In genomic region chr7:140990185-140990584, GRCm38 (mm10) we compare ENCODE assay signal across 21 mouse cellular contexts. TPM values are rescaled to one million over a fixed set of nuclear protein-coding genes. Genes with fewer than 3 reads are reported as not detected.
DNase-seq lines count a peak whose midpoint lies in the region; ATAC-seq and TF ChIP-seq lines count a peak whose summit lies in the region.
"Had no signal": no experiment of that assay in that cellular context is flagged by ENCODE, and none has a peak within 500 bp of the region (broad histone marks: within the 10 kb centered on the region; RNA-seq: fewer than 3 reads in every experiment).

No protein-coding gene starts in this region.

- H3K4me1 ChIP-seq in heart, embryonic 16.5 days (ENCODE audit: control insufficient read depth, insufficient read depth, low read length), result no peaks in the 10 kb centered on the region
- H3K4me1 ChIP-seq in ES-Bruce4 (ENCODE audit: control insufficient read depth, insufficient read depth, low read length), result peaks cover 13% of the 10 kb centered on the region
- H3K4me1 ChIP-seq in megakaryocyte, embryonic 14.5 days, result peaks cover 73% of the 10 kb centered on the region
- H3K4me1 ChIP-seq in forebrain, embryonic 15.5 days, result no peaks in the 10 kb centered on the region
- H3K4me1 ChIP-seq: neural tube, embryonic 13.5 days had no signal

- H3K9me3 ChIP-seq in heart, embryonic 16.5 days (replicated peaks; ENCODE audit: control insufficient read depth, low read length), result peaks cover 6% of the 10 kb centered on the region
- no peaks in the 10 kb centered on the region for H3K9me3 ChIP-seq in ES-Bruce4 (replicated peaks; ENCODE audit: control insufficient read depth, insufficient read depth, low read length, poor library complexity, severe bottlenecking)
- peaks cover 6% of the 10 kb centered on the region for H3K9me3 ChIP-seq in megakaryocyte, embryonic 14.5 days
- H3K9me3 ChIP-seq in forebrain, embryonic 15.5 days, result no peaks in the 10 kb centered on the region
- H3K9me3 ChIP-seq: heart, embryonic 10.5 days; neural tube, embryonic 13.5 days had no signal

- H3K4me2 ChIP-seq in heart, embryonic 16.5 days (ENCODE audit: low read depth, low read length), result no peak overlapping the region
- H3K4me2 ChIP-seq in forebrain, embryonic 15.5 days (replicated peaks), result no peak overlapping the region
- H3K4me2 ChIP-seq: neural tube, embryonic 13.5 days had no signal

- no peak overlapping the region for H3K4me3 ChIP-seq in heart, embryonic 16.5 days (ENCODE audit: low read length)
- peak overlapping the region; percentile 3; the same call in 1 of the 2 replicates for H3K4me3 ChIP-seq in ES-Bruce4 (ENCODE audit: low read depth, low read length)
- H3K4me3 ChIP-seq in megakaryocyte, embryonic 14.5 days (replicated peaks), result peak overlapping the region; percentile 90
- no peak overlapping the region for H3K4me3 ChIP-seq in forebrain, embryonic 15.5 days
- H3K4me3 ChIP-seq: heart, embryonic 10.5 days; neural tube, embryonic 13.5 days had no signal

- DNase-seq in heart, adult 8-10 months (ENCODE audit: low spot score), result no peak
- DNase-seq in urinary bladder, postnatal 4 days (ENCODE audit: low spot score in 2 of 2), result no peak
- no peak for DNase-seq in layer of hippocampus, adult 8-10 months (ENCODE audit: low spot score in 2 of 2)
- DNase-seq: adrenal gland, adult 8-10 months; cerebellum, adult 8-10 months; gastrocnemius, postnatal 14 days; heart, postnatal 36 days; kidney, postnatal 10 days had no signal

- no peak for TF ChIP-seq EP300 in ES-Bruce4 (IDR thresholded peaks at IDR 0.05; ENCODE audit: insufficient read depth, low read depth, low read length)

- TF ChIP-seq POLR2A in ES-Bruce4 (IDR thresholded peaks at IDR 0.05; ENCODE audit: insufficient read depth, low read length), result no peak

- H3K36me3 ChIP-seq in heart, embryonic 16.5 days (ENCODE audit: control insufficient read depth, insufficient read depth), result no peaks in the 10 kb centered on the region
- no peaks in the 10 kb centered on the region for H3K36me3 ChIP-seq in ES-Bruce4 (ENCODE audit: control insufficient read depth, insufficient read depth, low read length, poor library complexity, severe bottlenecking)
- H3K36me3 ChIP-seq in megakaryocyte, embryonic 14.5 days (replicated peaks; ENCODE audit: low read length), result peaks cover 7% of the 10 kb centered on the region
- H3K36me3 ChIP-seq in forebrain, embryonic 15.5 days, result no peaks in the 10 kb centered on the region
- H3K36me3 ChIP-seq: heart, embryonic 10.5 days; neural tube, embryonic 13.5 days had no signal

- no peaks in the 10 kb centered on the region for H3K27me3 ChIP-seq in heart, embryonic 16.5 days (ENCODE audit: control insufficient read depth, insufficient read depth, low read length)
- no peaks in the 10 kb centered on the region for H3K27me3 ChIP-seq in ES-Bruce4 (ENCODE audit: control insufficient read depth, insufficient read depth, low read length, poor library complexity, severe bottlenecking)
- H3K27me3 ChIP-seq in megakaryocyte, embryonic 14.5 days (replicated peaks), result no peaks in the 10 kb centered on the region
- H3K27me3 ChIP-seq in forebrain, embryonic 15.5 days, result no peaks in the 10 kb centered on the region
- H3K27me3 ChIP-seq: neural tube, embryonic 13.5 days had no signal

- peak overlapping the region; percentile 57 for H3K27ac ChIP-seq in heart, embryonic 16.5 days (ENCODE audit: low read length)
- H3K27ac ChIP-seq in ES-Bruce4 (ENCODE audit: insufficient read depth, low read length), result peak overlapping the region; percentile 2; the same call in 1 of the 2 replicates
- no peak overlapping the region for H3K27ac ChIP-seq in forebrain, embryonic 15.5 days (replicated peaks)
- H3K27ac ChIP-seq: heart, embryonic 10.5 days; liver, embryonic 14.5 days; neural tube, embryonic 13.5 days had no signal

- H3K9ac ChIP-seq in heart, embryonic 16.5 days (ENCODE audit: low read length), result no peak overlapping the region
- no peak overlapping the region for H3K9ac ChIP-seq in ES-Bruce4 (ENCODE audit: low read depth, poor library complexity, severe bottlenecking)
- no peak overlapping the region for H3K9ac ChIP-seq in forebrain, embryonic 15.5 days (replicated peaks)
- H3K9ac ChIP-seq: liver, embryonic 14.5 days; neural tube, embryonic 13.5 days had no signal

- ATAC-seq in heart, embryonic 16.5 days (replicated peaks; ENCODE audit: extremely low read depth, insufficient read depth, low FRiP score), result no peak
- ATAC-seq in hematopoietic stem cell, adult 5-6 weeks (replicated peaks in 1 of 2; ENCODE audit: insufficient read depth in 1 of 2, low FRiP score in 2 of 2, low TSS enrichment in 1 of 2, low read depth in 1 of 2, poor library complexity in 2 of 2, severe bottlenecking in 2 of 2), result peak; percentile 20 to 38; a peak in 2 of 4 replicates
- ATAC-seq in forebrain, embryonic 15.5 days (replicated peaks), result no peak
- ATAC-seq: inflammation-experienced regulatory T-cells, adult 6 months had no signal

- TF ChIP-seq CTCF in ES-Bruce4 (IDR thresholded peaks at IDR 0.05; ENCODE audit: low read depth, low read length), result no peak

- 54% methylated on average over 6 of the region's 6 CpGs for WGBS in heart, embryonic 16.5 days
- WGBS in forebrain, embryonic 15.5 days, result 77% methylated on average over 6 of the region's 6 CpGs

RNA-seq across cellular contexts. Expression of gene Ifitm3, which starts 20.4 kb away (rescaled TPM):
- 157 and 218 TPM in 2 replicates for polyA plus RNA-seq in heart, embryonic 16.5 days (2015; fragmentation: Nextera tagmentation; extraction: Ambion mirVana)
- 100 to 1,000 TPM in 1 of 4 experiments, 10 to 100 TPM in 3; 83.5 to 104 (median 88.4) TPM for total RNA-seq in heart, adult 8-10 months (2022)
- polyA plus RNA-seq in ES-Bruce4 (2011; ENCODE audit: insufficient read depth, insufficient read length, low read depth, missing spikeins), result 410 and 433 TPM in 2 replicates
- total RNA-seq in hematopoietic stem cell, adult 5-6 weeks (2017), result 143 and 341 TPM in 2 replicates
- 28.6 and 151 TPM in 2 replicates for polyA plus RNA-seq in megakaryocyte, embryonic 14.5 days (2012; ENCODE audit: insufficient read depth, low replicate concordance)
- 10 to 100 TPM in 3 of 4 experiments, 1 to 10 TPM in 1; 9.0 to 40.6 (median 20.8) TPM for total RNA-seq in layer of hippocampus, adult 8-10 months (2022)
- 21.7 and 24.9 TPM in 2 replicates for polyA plus RNA-seq in forebrain, embryonic 15.5 days (2015; fragmentation: Nextera tagmentation; extraction: Ambion mirVana)

RNA-seq across cellular contexts. Expression of gene Ifitm1, which starts 23.2 kb away (rescaled TPM):
- 24.0 and 34.8 TPM in 2 replicates for polyA plus RNA-seq in heart, embryonic 16.5 days (2015; fragmentation: Nextera tagmentation; extraction: Ambion mirVana)
- total RNA-seq in heart, adult 8-10 months (2022), result 1 to 10 TPM; 1.6 to 6.3 (median 5.0) TPM
- 501 and 504 TPM in 2 replicates for polyA plus RNA-seq in ES-Bruce4 (2011; ENCODE audit: insufficient read depth, insufficient read length, low read depth, missing spikeins)
- 250 and 359 TPM in 2 replicates for total RNA-seq in hematopoietic stem cell, adult 5-6 weeks (2017)
- 27.5 and 76.2 TPM in 2 replicates for polyA plus RNA-seq in megakaryocyte, embryonic 14.5 days (2012; ENCODE audit: insufficient read depth, low replicate concordance)
- 1 to 10 TPM; 2.5 to 5.1 (median 2.7) TPM for total RNA-seq in layer of hippocampus, adult 8-10 months (2022)
- 6.5 and 7.6 TPM in 2 replicates for polyA plus RNA-seq in forebrain, embryonic 15.5 days (2015; fragmentation: Nextera tagmentation; extraction: Ambion mirVana)

RNA-seq across cellular contexts. Expression of gene Ifitm6, which starts 27.5 kb away (rescaled TPM):
- polyA plus RNA-seq in heart, embryonic 16.5 days (2015; fragmentation: Nextera tagmentation; extraction: Ambion mirVana), result 1.0 and 1.3 TPM in 2 replicates
- 1 to 10 TPM in 1 of 4 experiments, not detected in 3; 4.9 TPM for total RNA-seq in heart, adult 8-10 months (2022)
- not detected in 2 replicates for polyA plus RNA-seq in ES-Bruce4 (2011; ENCODE audit: insufficient read depth, insufficient read length, low read depth, missing spikeins)
- total RNA-seq in hematopoietic stem cell, adult 5-6 weeks (2017), result 68.4 and 203 TPM in 2 replicates
- polyA plus RNA-seq in megakaryocyte, embryonic 14.5 days (2012; ENCODE audit: insufficient read depth, low replicate concordance), result 0.91 TPM in 1 of 2 replicates, not detected in the other
- 1 to 10 TPM in 1 of 4 experiments, not detected in 3; 1.1 TPM for total RNA-seq in layer of hippocampus, adult 8-10 months (2022)
- polyA plus RNA-seq in forebrain, embryonic 15.5 days (2015; fragmentation: Nextera tagmentation; extraction: Ambion mirVana), result not detected in 2 replicates
- total RNA-seq: gastrocnemius, postnatal 14 days; layer of hippocampus, postnatal 10 days; left cerebral cortex, postnatal 10 days; MEL had no signal
- polyA plus RNA-seq: heart, embryonic 10.5 days had no signal

RNA-seq across cellular contexts. Expression of gene Ifitm2, which starts 34.4 kb away (rescaled TPM):
- polyA plus RNA-seq in heart, embryonic 16.5 days (2015; fragmentation: Nextera tagmentation; extraction: Ambion mirVana), result 525 and 571 TPM in 2 replicates
- total RNA-seq in heart, adult 8-10 months (2022), result 100 to 1,000 TPM in 1 of 4 experiments, 10 to 100 TPM in 3; 86.2 to 101 (median 90.3) TPM
- 720 and 786 TPM in 2 replicates for polyA plus RNA-seq in ES-Bruce4 (2011; ENCODE audit: insufficient read depth, insufficient read length, low read depth, missing spikeins)
- total RNA-seq in hematopoietic stem cell, adult 5-6 weeks (2017), result 328 and 386 TPM in 2 replicates
- 93.8 and 722 TPM in 2 replicates for polyA plus RNA-seq in megakaryocyte, embryonic 14.5 days (2012; ENCODE audit: insufficient read depth, low replicate concordance)
- total RNA-seq in layer of hippocampus, adult 8-10 months (2022), result 10 to 100 TPM; 13.8 to 19.4 (median 17.2) TPM
- 126 and 142 TPM in 2 replicates for polyA plus RNA-seq in forebrain, embryonic 15.5 days (2015; fragmentation: Nextera tagmentation; extraction: Ambion mirVana)

RNA-seq across cellular contexts. Expression of gene Gm45717, which starts 34.4 kb away (rescaled TPM):
- 0.66 TPM in 1 of 2 replicates, not detected in the other for polyA plus RNA-seq in heart, embryonic 16.5 days (2015; fragmentation: Nextera tagmentation; extraction: Ambion mirVana)
- total RNA-seq in heart, adult 8-10 months (2022), result not detected
- 3.1 TPM in 1 of 2 replicates, not detected in the other for polyA plus RNA-seq in ES-Bruce4 (2011; ENCODE audit: insufficient read depth, insufficient read length, low read depth, missing spikeins)
- not detected in 2 replicates for total RNA-seq in hematopoietic stem cell, adult 5-6 weeks (2017)
- not detected in 2 replicates for polyA plus RNA-seq in megakaryocyte, embryonic 14.5 days (2012; ENCODE audit: insufficient read depth, low replicate concordance)
- total RNA-seq in layer of hippocampus, adult 8-10 months (2022), result not detected
- polyA plus RNA-seq in forebrain, embryonic 15.5 days (2015; fragmentation: Nextera tagmentation; extraction: Ambion mirVana), result not detected in 2 replicates
- total RNA-seq: adrenal gland, adult 8-10 months; gastrocnemius, postnatal 14 days; layer of hippocampus, postnatal 10 days; left cerebral cortex, postnatal 10 days; MEL; monocyte, adult 5-6 weeks had no signal
- polyA plus RNA-seq: heart, embryonic 10.5 days; inflammation-experienced regulatory T-cells, adult 6 months; liver, embryonic 14.5 days; neural tube, embryonic 13.5 days had no signal

Comparison
In these comparisons a context has a peak if more than half of its experiments do, and no peak if none do; other contexts are left out.
1. ATAC-seq: peak in hematopoietic stem cell, adult 5-6 weeks (2 of 2); none in heart, embryonic 16.5 days (single experiment) and forebrain, embryonic 15.5 days (single experiment).
2. H3K4me3 ChIP-seq: peak in ES-Bruce4 (single experiment) and megakaryocyte, embryonic 14.5 days (single experiment); none in heart, embryonic 16.5 days (single experiment) and forebrain, embryonic 15.5 days (single experiment).